In genomic region chr9:85303378-85303777, GRCm38 (mm10) we compare ENCODE assay signal across 39 mouse cellular contexts. TPM values are rescaled to one million over a fixed set of nuclear protein-coding genes. Genes with fewer than 3 reads are reported as not detected.
"Had no signal": no experiment of that assay in that cellular context is flagged by ENCODE, and none has a peak within 500 bp of the region (broad histone marks: within the 10 kb centered on the region; RNA-seq: fewer than 3 reads in every experiment).

No protein-coding gene starts in this region.

- H3K4me3 ChIP-seq: gastrocnemius, adult 2 months; heart, adult 2 months; heart, embryonic 13.5 days; heart, embryonic 15.5 days; hindbrain, embryonic 13.5 days; hindbrain, embryonic 15.5 days; layer of hippocampus, adult 2 months; limb, embryonic 13.5 days; limb, embryonic 15.5 days; liver, embryonic 12.5 days had no signal

- DNase-seq: gastrocnemius, adult 2 months; gastrocnemius, postnatal 10 days; gastrocnemius, postnatal 25 days; heart, adult 11 months; heart, adult 2 months; heart, postnatal 14 days; heart, postnatal 36 days; kidney, adult 11 months; kidney, adult 8-10 months; kidney, postnatal 10 days; kidney, postnatal 25 days; kidney, postnatal 4 days; left cerebral cortex, postnatal 4 days had no signal

- H3K36me3 ChIP-seq: heart, embryonic 13.5 days; heart, embryonic 15.5 days; hindbrain, embryonic 13.5 days; hindbrain, embryonic 15.5 days; limb, embryonic 13.5 days; limb, embryonic 15.5 days; liver, embryonic 12.5 days had no signal

- H3K27me3 ChIP-seq: heart, embryonic 13.5 days; heart, embryonic 15.5 days; hindbrain, embryonic 13.5 days; hindbrain, embryonic 15.5 days; limb, embryonic 13.5 days; limb, embryonic 15.5 days; liver, embryonic 12.5 days had no signal

- ATAC-seq: hindbrain, postnatal 0 days; intestine, embryonic 16.5 days; liver, embryonic 12.5 days had no signal

RNA-seq across cellular contexts. Expression of gene Gm11114, which starts 9.2 kb away (rescaled TPM):
- total RNA-seq: gastrocnemius, adult 2 months; gastrocnemius, postnatal 10 days; gastrocnemius, postnatal 25 days; gastrocnemius, postnatal 4 days; heart, adult 2 months; heart, postnatal 14 days; heart, postnatal 36 days; hematopoietic stem cell, adult 5-6 weeks; hindbrain, postnatal 0 days; layer of hippocampus, adult 2 months; layer of hippocampus, postnatal 10 days; layer of hippocampus, postnatal 25 days; left cerebral cortex, adult 8-10 months; left cerebral cortex, postnatal 10 days; left cerebral cortex, postnatal 25 days; left cerebral cortex, postnatal 4 days; liver, adult 2 months had no signal
- polyA plus RNA-seq: heart, adult 2 months; heart, embryonic 11.5 days; heart, embryonic 13.5 days; heart, embryonic 15.5 days; heart, postnatal 0 days; hindbrain, embryonic 11.5 days; hindbrain, embryonic 13.5 days; hindbrain, embryonic 15.5 days; hindbrain, postnatal 0 days; intestine, embryonic 14.5 days; intestine, embryonic 16.5 days; kidney, embryonic 14.5 days; kidney, embryonic 16.5 days; limb, embryonic 11.5 days; limb, embryonic 13.5 days; limb, embryonic 15.5 days; liver, adult 2 months; liver, embryonic 12.5 days; liver, embryonic 14.5 days had no signal
